Mouse (Mus musculus) limb, embryonic 11.5 days (tissue): ENCODE results near the gene Zfp691. TPM values are rescaled to one million over a fixed set of nuclear protein-coding genes. Genes with fewer than 3 reads are reported as not detected.

ENCODE experiments used
- ATAC-seq: fragments of 200-750 bp; cut with Nextera tagmentation; 2 replicates; pipeline ENCODE4 v1.8.0; 2017; ENCODE audit warnings: low read depth; ENCODE audit not compliant: insufficient number of reproducible peaks, low FRiP score, low TSS enrichment
- DNase-seq: peaks from one replicate; pipeline ENCODE4 v3.0.0-alpha.2; 2015; ENCODE audit warnings: low spot score
- H3K27ac ChIP-seq: fragments of 300-500 bp; sonication (generic); replicated peaks from 2 replicates; pipeline ENCODE4 v1.5.1; 2014; ENCODE audit warnings: low read depth, mild to moderate bottlenecking, low read length
- H3K27me3 ChIP-seq: fragments of 300-500 bp; sonication (generic); 2 replicates; pipeline ENCODE4 v1.6.1; 2014; ENCODE audit warnings: mild to moderate bottlenecking, low read length, mixed read lengths; ENCODE audit not compliant: control insufficient read depth, insufficient read depth
- H3K36me3 ChIP-seq: fragments of 300-500 bp; sonication (generic); 2 replicates; pipeline ENCODE4 v1.6.1; 2014; ENCODE audit warnings: mild to moderate bottlenecking, low read length, moderate library complexity, mixed read lengths; ENCODE audit not compliant: control insufficient read depth, insufficient read depth
- H3K4me1 ChIP-seq: fragments of 300-500 bp; sonication (generic); 2 replicates; pipeline ENCODE4 v1.6.1; 2014; ENCODE audit warnings: low read length, mixed read lengths; ENCODE audit not compliant: control insufficient read depth, insufficient read depth
- H3K4me2 ChIP-seq: fragments of 300-500 bp; sonication (generic); 2 replicates; pipeline ENCODE4 v1.6.1; 2014; ENCODE audit warnings: low read depth, mild to moderate bottlenecking, moderate library complexity; ENCODE audit not compliant: severe bottlenecking
- H3K4me3 ChIP-seq: fragments of 300-500 bp; sonication (generic); 2 replicates; pipeline ENCODE4 v1.5.1; 2014; ENCODE audit warnings: low read depth, low read length
- H3K9ac ChIP-seq: fragments of 300-500 bp; sonication (generic); 2 replicates; pipeline ENCODE4 v1.6.1; 2014; ENCODE audit warnings: mild to moderate bottlenecking, low read length
- H3K9me3 ChIP-seq: fragments of 300-500 bp; sonication (generic); 2 replicates; pipeline ENCODE4 v1.6.1; 2016; ENCODE audit warnings: low read length; ENCODE audit not compliant: control insufficient read depth
- WGBS: fragments of 180-500 bp; shearing (Covaris S2); extraction: QIAGEN DNeasy Blood & Tissue Kit; methylation state at CpG from one replicate; pipeline ENCODE4 v1.1.7; 2014; 5-methylcytosine and 5-hydroxymethylcytosine counted together
- polyA plus RNA-seq: library from polyadenylated mRNA; unstranded; fragments of >200 nt; fragmentation: Nextera tagmentation; extraction: Ambion mirVana; gene quantifications from 2 replicates; pipeline ENCODE4 v1.2.1, GENCODE M21; 2014

Zfp691 gene
- polyA plus RNA-seq, 1 experiment from 2014 or later: 10.0 TPM

DNA sequence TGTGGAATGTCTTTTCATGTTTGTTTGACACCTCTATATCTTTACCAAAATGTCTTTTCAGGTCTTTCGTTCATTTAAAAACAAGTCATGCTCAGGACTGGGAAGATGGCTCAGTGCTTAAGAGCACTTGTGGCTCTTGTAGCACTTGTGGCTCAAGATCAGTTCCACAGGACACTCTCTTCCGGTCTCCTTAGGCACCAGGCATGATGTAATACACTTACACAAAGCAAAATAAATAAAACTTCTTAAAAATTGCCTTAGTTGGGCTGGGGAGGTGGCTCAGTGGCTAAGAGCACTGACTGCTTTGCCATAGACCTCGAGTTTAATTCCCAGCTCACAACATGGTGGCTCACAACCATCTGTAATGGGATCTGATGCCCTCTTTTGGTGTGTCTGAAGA, 12.6 kb downstream of the Zfp691 start:
- WGBS: 82% methylated on average over 3 of the region's 3 CpGs
- no peak overlapping the region for H3K27ac ChIP-seq
- no peak for DNase-seq
- no peaks in the 10 kb centered on the region for H3K27me3 ChIP-seq
- H3K4me1 ChIP-seq: no peaks in the 10 kb centered on the region
- no peaks in the 10 kb centered on the region for H3K9me3 ChIP-seq
- H3K4me2 ChIP-seq: no peak overlapping the region
- H3K9ac ChIP-seq: no peak overlapping the region
- no peaks in the 10 kb centered on the region for H3K36me3 ChIP-seq
- no peak overlapping the region for H3K4me3 ChIP-seq
- ATAC-seq: no peak

DNA sequence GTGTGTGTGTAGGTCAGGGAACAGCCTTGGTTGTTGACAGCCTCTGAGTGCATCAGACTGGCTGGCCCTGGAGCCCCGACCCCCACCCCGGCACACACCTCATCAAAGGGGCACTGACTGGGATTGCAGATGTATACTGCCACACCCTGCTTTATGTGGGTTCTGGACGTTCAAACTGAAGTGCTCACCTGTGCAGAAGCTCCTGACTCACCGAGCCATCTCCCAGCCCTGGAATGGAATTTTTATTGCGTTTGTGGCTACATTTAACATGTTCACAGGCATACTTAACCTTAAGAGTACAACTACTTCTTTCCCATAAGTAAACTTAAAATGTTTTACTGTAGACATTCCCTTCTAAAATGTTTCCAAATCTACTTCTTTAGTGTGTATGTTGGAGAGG, 16.1 kb downstream of the Zfp691 start:
- Histone ChIP-seq H3K36me3 (no peaks in the 10 kb centered on the region), H3K27ac (no peak overlapping the region), H3K4me3 (no peak overlapping the region), H3K27me3 (no peaks in the 10 kb centered on the region), H3K4me2 (no peak overlapping the region), H3K4me1 (no peaks in the 10 kb centered on the region), H3K9ac (no peak overlapping the region), H3K9me3 (no peaks in the 10 kb centered on the region)
- WGBS: 78% methylated on average over 5 of the region's 5 CpGs
- DNase-seq (no peak), ATAC-seq (no peak)

DNA sequence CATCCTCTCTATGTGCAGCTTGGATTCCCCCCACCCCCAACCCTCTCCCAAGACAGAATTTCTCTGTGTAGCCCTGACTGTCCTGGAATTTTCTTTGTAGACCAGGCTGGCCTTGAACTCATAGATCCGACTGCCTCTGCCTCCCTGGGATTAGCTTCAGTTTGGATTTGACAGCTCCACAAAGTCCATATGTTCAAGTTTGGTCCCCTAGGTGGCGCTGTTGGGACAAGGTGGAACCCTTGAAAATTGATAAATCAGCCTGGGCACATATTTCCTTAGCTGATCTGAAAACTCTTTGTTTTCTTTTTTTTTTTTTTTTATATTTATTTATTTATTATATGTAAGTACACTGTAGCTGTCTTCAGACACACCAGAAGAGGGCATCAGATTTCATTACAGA, 16.8 kb downstream of the Zfp691 start:
- H3K4me3 ChIP-seq: no peak overlapping the region
- DNase-seq (peak; percentile 69), ATAC-seq (no peak)
- no peak overlapping the region for H3K27ac ChIP-seq
- no peak overlapping the region for H3K9ac ChIP-seq
- no peaks in the 10 kb centered on the region for H3K36me3 ChIP-seq
- no peaks in the 10 kb centered on the region for H3K27me3 ChIP-seq
- H3K9me3 ChIP-seq: no peaks in the 10 kb centered on the region
- 42% methylated on average over 2 of the region's 2 CpGs for WGBS
- H3K4me1 ChIP-seq: no peaks in the 10 kb centered on the region
- H3K4me2 ChIP-seq: no peak overlapping the region

DNA sequence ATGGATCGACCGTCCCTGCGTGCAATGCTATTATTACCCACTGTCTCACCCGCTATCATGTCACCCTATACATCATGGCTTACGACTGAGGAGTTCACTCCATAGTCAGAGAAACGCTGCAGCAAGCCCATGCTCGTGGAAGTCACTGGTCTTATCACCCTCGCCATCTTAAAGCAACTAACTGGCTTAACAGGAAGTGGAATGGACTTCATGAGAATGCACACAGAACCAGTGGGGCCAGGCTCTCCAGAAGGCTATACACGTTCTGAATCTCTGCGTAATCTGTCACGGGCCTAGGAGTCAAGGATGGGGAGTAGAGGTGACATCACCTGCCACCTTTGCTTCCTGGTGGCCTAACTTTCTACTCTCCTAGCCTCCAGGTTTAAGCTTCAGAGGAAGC, 25.3 kb downstream of the Zfp691 start:
- H3K27ac ChIP-seq: no peak overlapping the region
- H3K4me2 ChIP-seq: no peak overlapping the region
- no peaks in the 10 kb centered on the region for H3K36me3 ChIP-seq
- no peak overlapping the region for H3K9ac ChIP-seq
- H3K4me3 ChIP-seq: no peak overlapping the region
- no peaks in the 10 kb centered on the region for H3K4me1 ChIP-seq
- no peak for DNase-seq
- no peak for ATAC-seq
- 85% methylated on average over 11 of the region's 11 CpGs for WGBS
- H3K27me3 ChIP-seq: no peaks in the 10 kb centered on the region
- H3K9me3 ChIP-seq: no peaks in the 10 kb centered on the region; the same call in 1 of the 2 replicates

DNA sequence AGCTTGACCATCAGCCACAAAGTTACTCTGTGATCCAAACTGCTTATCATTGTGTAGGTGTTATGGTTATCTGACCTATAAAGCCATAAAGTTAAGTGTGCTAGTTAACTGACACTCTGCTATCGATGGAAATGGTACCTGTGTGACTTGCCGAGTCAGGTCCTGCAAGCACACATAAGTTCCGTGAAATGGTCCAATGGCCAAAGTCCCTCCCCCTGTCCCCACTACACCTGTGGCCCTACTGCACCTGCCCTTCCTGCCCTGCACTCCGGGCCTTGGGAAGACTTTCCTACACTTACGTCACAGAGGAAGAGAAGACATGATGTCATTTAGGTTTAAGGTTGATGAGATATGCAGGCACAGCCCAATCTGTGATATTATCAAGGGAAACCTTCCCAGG, 26.6 kb downstream of the Zfp691 start:
- ATAC-seq (no peak), DNase-seq (no peak)
- Histone ChIP-seq H3K4me2 (no peak overlapping the region), H3K4me3 (no peak overlapping the region), H3K9ac (no peak overlapping the region), H3K27ac (no peak overlapping the region), H3K27me3 (no peaks in the 10 kb centered on the region), H3K9me3 (no peaks in the 10 kb centered on the region; the same call in 1 of the 2 replicates), H3K36me3 (no peaks in the 10 kb centered on the region), H3K4me1 (0 out of 2 replicates have a peak, but pooled peaks cover 3% of the 10 kb centered on the region)
- 87% methylated on average over 5 of the region's 5 CpGs for WGBS

DNA sequence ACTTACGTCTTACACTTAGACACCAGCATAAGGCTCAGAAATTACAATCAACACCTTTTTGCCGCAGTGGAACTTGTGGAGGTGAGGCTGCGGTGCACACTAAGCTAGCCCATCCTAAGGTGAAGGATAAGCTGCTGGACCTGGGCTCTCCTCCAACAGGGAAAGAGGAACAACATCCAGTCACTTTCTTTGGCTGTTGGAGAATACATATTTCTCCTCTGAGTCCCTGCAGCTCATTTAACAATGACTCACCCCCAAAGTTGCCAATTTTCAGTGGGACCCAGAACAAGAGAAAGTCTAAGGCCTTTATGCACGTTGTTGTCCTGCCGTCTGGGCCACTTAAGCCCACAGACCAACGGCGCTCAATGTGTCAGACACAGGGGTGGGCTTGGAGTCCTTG, 27.2 kb downstream of the Zfp691 start:
- Histone ChIP-seq H3K27me3 (no peaks in the 10 kb centered on the region), H3K4me1 (0 out of 2 replicates have a peak, but pooled peaks cover 3% of the 10 kb centered on the region), H3K9ac (no peak overlapping the region), H3K4me3 (no peak overlapping the region), H3K27ac (no peak overlapping the region), H3K9me3 (no peaks in the 10 kb centered on the region; the same call in 1 of the 2 replicates), H3K4me2 (no peak overlapping the region), H3K36me3 (no peaks in the 10 kb centered on the region)
- DNase-seq: no peak
- WGBS: 85% methylated on average over 7 of the region's 7 CpGs
- no peak for ATAC-seq

DNA sequence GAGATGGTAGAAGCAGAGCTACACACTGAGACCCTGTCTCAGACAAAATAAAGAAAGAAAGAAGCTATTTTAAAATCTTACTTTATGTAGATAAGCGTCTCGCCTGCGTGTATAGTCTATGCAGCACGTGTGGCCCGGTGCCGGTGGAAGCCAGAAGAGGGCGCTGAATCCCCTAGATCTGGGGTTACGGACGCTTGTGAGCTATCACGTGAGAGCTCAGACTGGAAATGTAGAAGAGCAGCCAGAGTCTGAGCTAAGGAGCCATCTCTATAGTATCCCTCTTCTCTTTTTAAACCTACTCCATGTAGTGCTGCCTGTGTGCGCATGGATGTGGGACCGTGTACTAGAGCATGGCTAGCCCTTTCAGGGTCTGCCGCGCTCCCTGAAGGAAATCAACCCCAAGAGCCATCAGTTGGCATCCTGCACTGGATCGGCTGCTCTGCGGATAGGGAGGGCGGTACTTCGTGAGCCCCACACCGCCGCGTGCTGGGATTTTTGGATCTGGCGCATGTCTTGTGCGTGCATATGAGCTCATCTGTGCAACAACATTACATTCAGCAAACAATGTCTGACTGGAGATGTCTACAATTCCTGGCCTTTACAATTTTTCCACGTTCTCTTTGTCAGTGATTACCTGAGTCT, 31.6 kb downstream of the Zfp691 start:
- Histone ChIP-seq H3K4me3 (no peak overlapping the region), H3K27ac (no peak overlapping the region), H3K36me3 (no peaks in the 10 kb centered on the region), H3K4me1 (0 out of 2 replicates have a peak, but pooled peaks cover 3% of the 10 kb centered on the region), H3K27me3 (no peaks in the 10 kb centered on the region), H3K9ac (peak overlapping the region; percentile 22; the same call in 1 of the 2 replicates), H3K9me3 (no peaks in the 10 kb centered on the region; the same call in 1 of the 2 replicates), H3K4me2 (peak overlapping the region; percentile 34; the same call in 1 of the 2 replicates)
- 26% methylated on average over 24 of the region's 24 CpGs for WGBS
- peak; percentile 80 for DNase-seq
- peak; percentile 64; the same call in 1 of the 2 replicates for ATAC-seq

DNA sequence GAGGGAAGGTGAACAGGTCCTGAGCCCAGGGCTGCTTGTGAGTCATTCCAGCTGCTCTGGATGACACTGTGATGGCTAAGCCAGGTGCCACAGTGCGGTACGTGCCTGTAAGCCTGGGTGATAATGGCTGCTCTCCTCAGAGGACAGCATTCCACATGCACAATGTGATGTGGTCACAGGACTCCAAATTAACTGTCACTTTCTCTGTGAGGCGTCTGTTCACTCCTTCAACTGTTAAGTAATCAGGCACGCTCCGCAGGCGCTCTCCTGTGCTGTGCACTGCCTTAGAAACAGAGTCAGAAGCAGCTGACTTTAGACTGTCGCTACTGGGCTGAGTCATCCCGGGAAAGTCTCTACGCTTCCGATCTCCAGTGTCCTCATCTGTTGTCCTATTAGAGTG, 32.8 kb downstream of the Zfp691 start:
- Histone ChIP-seq H3K36me3 (peaks cover 6% of the 10 kb centered on the region; the same call in 1 of the 2 replicates), H3K27me3 (no peaks in the 10 kb centered on the region), H3K27ac (no peak overlapping the region), H3K9ac (no peak overlapping the region), H3K4me3 (no peak overlapping the region), H3K9me3 (no peaks in the 10 kb centered on the region; the same call in 1 of the 2 replicates), H3K4me1 (0 out of 2 replicates have a peak, but pooled peaks cover 3% of the 10 kb centered on the region), H3K4me2 (no peak overlapping the region)
- no peak for ATAC-seq
- DNase-seq: no peak
- 79% methylated on average over 10 of the region's 10 CpGs for WGBS
